Mouse (Mus musculus): ENCODE measurements at regions not wholly inside any gene's neighbourhood (a gene's known extent, or its start where the extent isn't known, plus 50 kb on each side); places are given as distances from the start of the nearest gene placed in this dataset.

DNA sequence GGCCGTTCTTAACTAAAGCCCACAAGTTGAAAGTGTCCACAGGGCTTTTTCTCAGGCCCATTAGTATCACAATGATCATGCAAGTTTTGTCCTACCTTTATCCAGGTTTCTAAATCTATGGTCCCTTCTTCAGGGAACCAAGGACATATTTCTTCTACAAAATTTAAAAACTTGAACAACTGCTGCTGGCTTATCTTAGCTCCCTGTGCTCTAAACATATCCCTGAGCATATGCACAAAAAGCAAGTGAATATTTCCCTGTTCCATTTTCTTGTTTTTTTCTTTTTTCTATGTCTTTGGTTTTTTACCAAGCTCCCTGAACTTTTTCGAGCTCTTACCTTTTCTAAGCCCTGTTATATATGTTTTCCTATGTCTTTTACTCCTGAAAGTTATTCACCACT is 201.9 kb downstream of the Mbip start:
- Histone ChIP-seq H3K36me3 (replicated peaks) (no peaks in the 10 kb centered on the region), H3K4me3 (ENCODE audit: low read depth, low read length) (no peak overlapping the region), H3K4me1 (ENCODE audit: insufficient read depth, low read depth, low read length) (no peaks in the 10 kb centered on the region), H3K27me3 (ENCODE audit: insufficient read depth, low read length) (no peaks in the 10 kb centered on the region), H3K9me3 (replicated peaks) (no peaks in the 10 kb centered on the region)
- DNase-seq (ENCODE audit: low spot score): no peak
- no peak for TF ChIP-seq POLR2AphosphoS5 (IDR thresholded peaks at IDR 0.05; ENCODE audit: insufficient replicate concordance, low read depth, low read length)
- no peak for TF ChIP-seq CTCF (IDR thresholded peaks at IDR 0.05; ENCODE audit: low read depth, low read length)
- no peak for TF ChIP-seq GATA1 (IDR thresholded peaks at IDR 0.05; ENCODE audit: borderline replicate concordance, low read length)
- TF ChIP-seq GATA2 (IDR thresholded peaks at IDR 0.05; ENCODE audit: borderline replicate concordance, low read depth, low read length): no peak
- no peak for TF ChIP-seq TAL1 (conservative IDR thresholded peaks at IDR 0.05; ENCODE audit: low read depth, low read length)
- ATAC-seq (ENCODE audit: extremely low read depth, insufficient number of reproducible peaks, low FRiP score, poor library complexity, severe bottlenecking): no peak

DNA sequence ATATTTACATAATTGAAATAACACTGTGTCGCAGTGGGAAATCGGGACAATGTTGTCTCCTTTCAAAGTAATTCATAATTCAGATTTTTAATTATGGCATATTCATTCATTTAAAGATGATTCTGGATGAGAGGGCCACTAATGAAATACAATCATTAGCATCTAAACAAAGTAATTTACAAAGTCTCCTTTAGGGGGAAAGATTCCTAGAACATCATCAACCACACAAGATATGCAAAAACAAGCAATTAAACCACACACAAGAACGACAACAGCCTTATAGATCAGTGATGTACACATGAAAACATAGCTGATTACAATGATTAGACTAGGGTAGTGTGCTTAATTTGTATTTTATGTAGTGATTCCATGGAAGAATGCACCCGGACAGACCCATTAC is 231.2 kb downstream of the Mbip start:
- Histone ChIP-seq H3K4me3 (ENCODE audit: low read depth, low read length) (no peak overlapping the region), H3K36me3 (replicated peaks) (no peaks in the 10 kb centered on the region), H3K27me3 (ENCODE audit: insufficient read depth, low read length) (no peaks in the 10 kb centered on the region), H3K9me3 (replicated peaks) (no peaks in the 10 kb centered on the region), H3K4me1 (ENCODE audit: insufficient read depth, low read depth, low read length) (no peaks in the 10 kb centered on the region)
- no peak for TF ChIP-seq CTCF (IDR thresholded peaks at IDR 0.05; ENCODE audit: low read depth, low read length)
- no peak for TF ChIP-seq GATA1 (IDR thresholded peaks at IDR 0.05; ENCODE audit: borderline replicate concordance, low read length)
- no peak for TF ChIP-seq POLR2AphosphoS5 (IDR thresholded peaks at IDR 0.05; ENCODE audit: insufficient replicate concordance, low read depth, low read length)
- TF ChIP-seq GATA2 (IDR thresholded peaks at IDR 0.05; ENCODE audit: borderline replicate concordance, low read depth, low read length): no peak
- no peak for TF ChIP-seq TAL1 (conservative IDR thresholded peaks at IDR 0.05; ENCODE audit: low read depth, low read length)
- ATAC-seq (ENCODE audit: extremely low read depth, insufficient number of reproducible peaks, low FRiP score, poor library complexity, severe bottlenecking): no peak
- no peak for DNase-seq (ENCODE audit: low spot score)

DNA sequence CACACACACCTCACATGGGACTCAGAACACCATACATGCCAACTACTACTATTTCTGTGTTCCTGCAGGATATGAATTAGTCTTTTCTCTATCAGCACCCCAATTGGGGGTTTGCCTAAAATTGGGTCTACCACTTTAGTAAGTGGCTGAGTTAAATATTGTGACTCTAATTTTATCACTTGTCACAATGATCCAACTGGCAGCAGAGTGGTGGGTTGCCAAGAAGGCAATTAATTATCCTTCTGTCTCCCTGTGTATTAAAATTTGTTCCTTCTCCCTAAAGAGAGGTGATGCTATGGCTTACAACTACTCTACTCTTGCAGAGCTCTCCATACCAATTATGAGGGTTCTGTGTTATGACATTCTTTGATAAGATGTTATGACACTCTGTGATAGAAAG is 245.3 kb downstream of the Brms1l start:
- no peaks in the 10 kb centered on the region for H3K9me3 ChIP-seq (replicated peaks)
- TF ChIP-seq GATA2 (IDR thresholded peaks at IDR 0.05; ENCODE audit: borderline replicate concordance, low read depth, low read length): no peak
- TF ChIP-seq GATA1 (IDR thresholded peaks at IDR 0.05; ENCODE audit: borderline replicate concordance, low read length): no peak
- no peak for TF ChIP-seq TAL1 (conservative IDR thresholded peaks at IDR 0.05; ENCODE audit: low read depth, low read length)
- TF ChIP-seq CTCF (IDR thresholded peaks at IDR 0.05; ENCODE audit: low read depth, low read length): no peak
- no peak for TF ChIP-seq POLR2AphosphoS5 (IDR thresholded peaks at IDR 0.05; ENCODE audit: insufficient replicate concordance, low read depth, low read length)
- no peaks in the 10 kb centered on the region for H3K4me1 ChIP-seq (ENCODE audit: insufficient read depth, low read depth, low read length)
- no peak for ATAC-seq (ENCODE audit: extremely low read depth, insufficient number of reproducible peaks, low FRiP score, poor library complexity, severe bottlenecking)
- no peak for DNase-seq (ENCODE audit: low spot score)
- H3K36me3 ChIP-seq (replicated peaks): no peaks in the 10 kb centered on the region
- H3K27me3 ChIP-seq (ENCODE audit: insufficient read depth, low read length): no peaks in the 10 kb centered on the region
- no peak overlapping the region for H3K4me3 ChIP-seq (ENCODE audit: low read depth, low read length)

DNA sequence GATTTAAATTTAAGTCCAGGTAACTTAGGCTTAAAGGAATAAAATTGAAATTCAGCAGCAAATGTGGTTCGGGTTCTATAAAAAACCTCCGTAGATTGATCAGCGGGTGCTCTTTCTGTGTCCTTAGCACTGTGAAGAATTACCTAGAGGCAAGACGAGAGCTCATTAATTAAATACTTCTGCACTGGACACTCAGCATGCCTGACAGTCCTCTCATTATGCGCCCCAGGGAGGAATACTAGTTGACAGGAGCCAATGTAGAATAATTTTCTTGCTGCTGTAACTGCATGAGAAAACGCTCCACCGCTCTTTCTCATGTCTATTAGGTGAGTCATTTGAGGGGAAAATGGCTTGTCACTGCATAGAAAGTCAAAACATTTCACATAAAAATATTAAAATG is 228.1 kb downstream of the Brms1l start:
- Histone ChIP-seq H3K27me3 (ENCODE audit: insufficient read depth, low read length) (peaks cover 11% of the 10 kb centered on the region), H3K4me1 (ENCODE audit: insufficient read depth, low read depth, low read length) (no peaks in the 10 kb centered on the region), H3K36me3 (replicated peaks) (no peaks in the 10 kb centered on the region), H3K4me3 (ENCODE audit: low read depth, low read length) (no peak overlapping the region), H3K9me3 (replicated peaks) (no peaks in the 10 kb centered on the region)
- no peak for ATAC-seq (ENCODE audit: extremely low read depth, insufficient number of reproducible peaks, low FRiP score, poor library complexity, severe bottlenecking)
- TF ChIP-seq GATA1 (IDR thresholded peaks at IDR 0.05; ENCODE audit: borderline replicate concordance, low read length): no peak
- DNase-seq (ENCODE audit: low spot score): no peak

DNA sequence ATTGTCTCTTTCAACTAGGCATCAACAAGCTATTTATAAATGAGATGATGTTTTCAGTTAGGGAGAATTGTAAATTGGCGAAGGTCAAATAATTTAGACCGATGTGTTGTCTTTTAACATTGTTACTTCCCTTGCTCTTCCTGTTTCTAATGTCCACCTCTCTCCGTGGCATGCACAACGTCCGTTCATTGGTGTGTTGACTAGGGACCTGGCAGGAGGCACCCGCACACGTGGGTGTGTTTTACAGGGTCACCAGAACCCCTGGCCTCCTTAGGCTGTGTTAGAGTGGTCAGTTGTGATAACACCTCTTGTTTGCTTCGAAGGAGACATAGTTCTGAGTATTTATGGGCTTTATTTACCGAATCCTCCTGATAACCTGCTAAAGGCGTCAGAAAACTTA is 222.8 kb downstream of the Brms1l start:
- ATAC-seq (ENCODE audit: extremely low read depth, insufficient number of reproducible peaks, low FRiP score, poor library complexity, severe bottlenecking): no peak
- H3K4me1 ChIP-seq (ENCODE audit: insufficient read depth, low read depth, low read length): no peaks in the 10 kb centered on the region
- TF ChIP-seq GATA2 (IDR thresholded peaks at IDR 0.05; ENCODE audit: borderline replicate concordance, low read depth, low read length) (no peak), CTCF (IDR thresholded peaks at IDR 0.05; ENCODE audit: low read depth, low read length) (no peak), TAL1 (conservative IDR thresholded peaks at IDR 0.05; ENCODE audit: low read depth, low read length) (no peak)

DNA sequence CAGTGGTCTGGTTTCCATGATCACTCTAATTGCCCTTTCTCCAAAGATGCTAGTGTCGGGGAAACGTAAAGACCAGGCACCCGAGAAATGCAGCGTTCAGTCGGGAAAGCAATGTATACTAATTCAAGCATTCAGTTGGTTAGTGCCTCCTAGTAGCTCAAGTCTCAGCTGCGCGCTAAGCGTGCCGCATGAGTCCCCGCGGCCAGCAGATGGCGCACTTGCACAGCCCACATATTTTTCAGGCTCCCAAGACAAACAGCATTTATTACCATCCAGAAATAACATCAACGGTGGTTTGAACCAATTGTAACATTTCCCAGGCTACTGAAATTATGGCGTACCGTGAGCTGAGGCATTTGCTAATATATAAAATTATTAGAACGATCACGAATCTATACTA is 222.3 kb downstream of the Brms1l start:
- no peaks in the 10 kb centered on the region for H3K9me3 ChIP-seq (replicated peaks)
- H3K36me3 ChIP-seq (replicated peaks): no peaks in the 10 kb centered on the region
- TF ChIP-seq CTCF (IDR thresholded peaks at IDR 0.05; ENCODE audit: low read depth, low read length): peak; percentile 99
- no peak for TF ChIP-seq GATA1 (IDR thresholded peaks at IDR 0.05; ENCODE audit: borderline replicate concordance, low read length)
- peak; percentile 62; the same call in 1 of the 2 replicates for ATAC-seq (ENCODE audit: extremely low read depth, insufficient number of reproducible peaks, low FRiP score, poor library complexity, severe bottlenecking)
- H3K27me3 ChIP-seq (ENCODE audit: insufficient read depth, low read length): peaks cover 7% of the 10 kb centered on the region; the same call in 1 of the 2 replicates
- peak; percentile 38 for DNase-seq (ENCODE audit: low spot score)
- H3K4me1 ChIP-seq (ENCODE audit: insufficient read depth, low read depth, low read length): no peaks in the 10 kb centered on the region
- H3K4me3 ChIP-seq (ENCODE audit: low read depth, low read length): no peak overlapping the region

More for the DNA sequence above, 222.8 kb downstream of the Brms1l start:
- Histone ChIP-seq H3K36me3 (replicated peaks) (no peaks in the 10 kb centered on the region), H3K27me3 (ENCODE audit: insufficient read depth, low read length) (peaks cover 7% of the 10 kb centered on the region; the same call in 1 of the 2 replicates), H3K9me3 (replicated peaks) (no peaks in the 10 kb centered on the region), H3K4me3 (ENCODE audit: low read depth, low read length) (no peak overlapping the region)
- no peak for DNase-seq (ENCODE audit: low spot score)

DNA sequence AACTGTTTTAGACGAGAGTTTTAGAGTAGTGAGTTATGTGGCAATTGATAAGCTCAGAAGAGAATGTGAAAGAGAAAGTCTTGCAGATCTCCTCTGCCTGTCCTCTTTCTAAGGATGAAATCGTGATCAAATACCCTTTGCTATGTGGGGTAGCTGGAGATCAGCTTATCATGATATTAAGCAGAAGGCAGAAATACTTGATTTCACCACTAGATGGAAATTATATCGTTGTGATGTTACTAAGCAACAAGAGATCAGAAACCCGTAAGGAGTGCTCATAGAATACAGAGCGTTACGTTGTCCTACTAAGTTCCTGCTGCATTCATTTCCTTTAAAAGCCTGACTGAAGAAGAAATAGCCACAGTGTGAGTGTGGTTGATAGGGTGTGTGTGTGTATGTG is 219.3 kb downstream of the Brms1l start:
- H3K36me3 ChIP-seq (replicated peaks): no peaks in the 10 kb centered on the region
- H3K4me1 ChIP-seq (ENCODE audit: insufficient read depth, low read depth, low read length): no peaks in the 10 kb centered on the region
- no peak for DNase-seq (ENCODE audit: low spot score)
- no peak for TF ChIP-seq POLR2AphosphoS5 (IDR thresholded peaks at IDR 0.05; ENCODE audit: insufficient replicate concordance, low read depth, low read length)
- TF ChIP-seq GATA2 (IDR thresholded peaks at IDR 0.05; ENCODE audit: borderline replicate concordance, low read depth, low read length): no peak
- no peak for TF ChIP-seq TAL1 (conservative IDR thresholded peaks at IDR 0.05; ENCODE audit: low read depth, low read length)
- TF ChIP-seq CTCF (IDR thresholded peaks at IDR 0.05; ENCODE audit: low read depth, low read length): no peak
- no peak for TF ChIP-seq GATA1 (IDR thresholded peaks at IDR 0.05; ENCODE audit: borderline replicate concordance, low read length)
- ATAC-seq (ENCODE audit: extremely low read depth, insufficient number of reproducible peaks, low FRiP score, poor library complexity, severe bottlenecking): no peak
- no peaks in the 10 kb centered on the region for H3K9me3 ChIP-seq (replicated peaks)
- no peak overlapping the region for H3K4me3 ChIP-seq (ENCODE audit: low read depth, low read length)
- H3K27me3 ChIP-seq (ENCODE audit: insufficient read depth, low read length): peaks cover 3% of the 10 kb centered on the region; the same call in 1 of the 2 replicates
